Mouse (Mus musculus): Measurements from ENCODE around the gene Tmed10.

- no peak for TF ChIP-seq MXI1 (IDR thresholded peaks at IDR 0.05; ENCODE audit: low read depth, low read length)
- no peak for TF ChIP-seq POLR2A (IDR thresholded peaks at IDR 0.05; ENCODE audit: low read depth, low read length)
These were observed 26.3 kb downstream of the Tmed10 start for GRCm38 (mm10) chr12:85348338-85348737.

Measured in CH12.LX (cell line).